Mouse (Mus musculus) liver, adult 2 months (tissue): ENCODE results near the gene Tshr. TPM values are rescaled to one million over a fixed set of nuclear protein-coding genes. Genes with fewer than 3 reads are reported as not detected.
A peak's percentile ranks its signal among the peaks of the same experiment; 100 is the strongest.
"Not testable (repeated sequence)": the region's sequence is repeated elsewhere in the genome, so short reads cannot be mapped to it uniquely, and the experiment has no call there.

Source experiments
- DNase-seq: peaks from one replicate; pipeline ENCODE4 v3.0.0-alpha.2; 2011; ENCODE audit warnings: low read depth, low spot score; ENCODE audit errors: extremely low read depth
- H3K27ac ChIP-seq: fragments of 200-500 bp; replicated peaks from 2 replicates; pipeline ENCODE4 v1.5.1; 2012; ENCODE audit warnings: low read depth, mild to moderate bottlenecking, control low read depth, inconsistent platforms, low read length; ENCODE audit not compliant: insufficient read depth
- H3K27me3 ChIP-seq: fragments of 200-500 bp; 2 replicates; pipeline ENCODE4 v1.6.1; 2012; ENCODE audit warnings: mild to moderate bottlenecking, moderate library complexity, low read length, inconsistent platforms; ENCODE audit not compliant: control insufficient read depth, insufficient read depth
- H3K36me3 ChIP-seq: fragments of 200-500 bp; 2 replicates; pipeline ENCODE4 v1.6.1; 2012; ENCODE audit warnings: low read length, inconsistent platforms; ENCODE audit not compliant: control insufficient read depth, insufficient read depth
- H3K4me1 ChIP-seq: fragments of 200-500 bp; 2 replicates; pipeline ENCODE4 v1.6.1; 2011; ENCODE audit warnings: low read length; ENCODE audit not compliant: control insufficient read depth, insufficient read depth
- H3K4me3 ChIP-seq: fragments of 200-500 bp; 2 replicates; pipeline ENCODE4 v1.5.1; 2011; ENCODE audit warnings: low read depth, mild to moderate bottlenecking, control low read depth, low read length, moderate library complexity; ENCODE audit not compliant: insufficient read depth
- H3K79me2 ChIP-seq: fragments of 200-500 bp; 2 replicates; pipeline ENCODE4 v1.6.1; 2012; ENCODE audit warnings: inconsistent platforms, mild to moderate bottlenecking, low read length, moderate library complexity; ENCODE audit not compliant: control insufficient read depth, insufficient read depth
- H3K9ac ChIP-seq: fragments of 200-500 bp; 2 replicates; pipeline ENCODE4 v1.6.1; 2012; ENCODE audit warnings: low read depth, mild to moderate bottlenecking, control low read depth, inconsistent platforms, low read length
- CTCF ChIP-seq: fragments of 200-500 bp; IDR thresholded peaks from 2 replicates; pipeline ENCODE4 v1.5.1; 2011; ENCODE audit warnings: low read depth, low read length, control low read depth
- POLR2A ChIP-seq: fragments of 200-500 bp; IDR thresholded peaks from 2 replicates; pipeline ENCODE4 v1.6.1; 2011; ENCODE audit warnings: low read length, control low read depth; ENCODE audit not compliant: insufficient read depth; ENCODE audit errors: extremely low read depth
- WGBS: fragments of 180-500 bp; shearing (Covaris S2); methylation state at CpG from one replicate; pipeline ENCODE4 v1.1.7; 2018; 5-methylcytosine and 5-hydroxymethylcytosine counted together
- polyA plus RNA-seq: library from polyadenylated mRNA; depleted of rRNA; stranded (reverse); fragments of >200 nt; gene quantifications from 2 replicates; pipeline ENCODE4 v1.2.3, GENCODE M21; 2012
- total RNA-seq: library from RNA; depleted of rRNA; stranded (reverse); fragments of >200 nt; gene quantifications from 2 replicates; pipeline ENCODE4 v1.2.3, GENCODE M21; 2014

Gene Tshr
- total and polyA plus RNA-seq, 2 experiments: not detected

DNA sequence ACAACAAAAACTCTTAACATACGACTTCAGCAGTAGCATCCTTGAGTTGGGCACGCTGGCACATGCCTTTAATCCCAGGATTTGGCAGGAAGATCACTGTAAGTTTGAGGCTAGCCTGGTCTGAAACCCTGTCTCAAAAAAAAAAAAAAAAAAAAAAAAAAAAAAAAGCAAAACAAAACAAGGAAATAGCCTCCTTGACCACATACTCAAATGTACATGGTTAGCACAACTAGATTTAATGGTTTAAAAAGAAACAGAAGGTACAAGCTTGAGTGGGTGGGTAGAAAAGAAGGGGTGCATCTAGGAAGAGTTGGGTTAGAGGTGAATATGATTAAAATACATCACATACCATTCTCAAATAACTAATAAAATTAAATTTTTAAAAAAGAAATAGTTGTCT is 187.3 kb downstream of the Tshr start:
- Histone ChIP-seq H3K36me3 (peaks cover 47% of the 10 kb centered on the region), H3K27ac (no peak overlapping the region), H3K4me3 (no peak overlapping the region), H3K27me3 (no peaks in the 10 kb centered on the region), H3K4me1 (no peaks in the 10 kb centered on the region), H3K79me2 (no peaks in the 10 kb centered on the region), H3K9ac (no peak overlapping the region)
- WGBS: 92% methylated on average over 2 of the region's 2 CpGs
- DNase-seq: no peak
- no peak for TF ChIP-seq CTCF
- no peak for TF ChIP-seq POLR2A

DNA sequence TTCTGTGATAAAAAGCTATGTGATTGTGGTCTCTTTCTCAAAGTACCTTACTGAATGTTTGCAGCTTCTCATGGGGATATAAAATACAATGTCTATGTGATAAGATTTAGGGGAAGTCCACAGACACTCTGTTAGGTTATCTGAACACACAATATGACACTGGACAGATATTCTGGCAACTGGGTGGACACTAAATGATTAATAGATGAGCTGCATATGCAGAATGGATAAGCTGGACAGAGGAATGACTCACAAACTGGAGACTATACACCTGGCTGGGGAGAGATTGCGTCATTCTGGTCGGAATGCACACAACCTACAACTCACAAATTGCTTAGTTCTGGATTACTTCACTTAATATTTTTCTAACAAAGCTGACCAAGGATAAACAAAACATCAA is 195.3 kb downstream of the Tshr start:
- H3K36me3 ChIP-seq: peaks cover 34% of the 10 kb centered on the region
- 39% methylated on average over 2 of the region's 2 CpGs for WGBS
- DNase-seq: peak; percentile 33

GRCm38 (mm10) chr12:91581204-91582070 is 197.1 kb downstream of the Tshr start:
- peak; percentile 65 for DNase-seq
- Histone ChIP-seq H3K36me3 (peaks cover 29% of the 10 kb centered on the region), H3K4me1 (peaks cover 11% of the 10 kb centered on the region), H3K79me2 (no peaks in the 10 kb centered on the region; the same call in 1 of the 2 replicates), H3K27ac (peak overlapping the region; percentile 3; the same call in 1 of the 2 replicates), H3K27me3 (no peaks in the 10 kb centered on the region), H3K4me3 (no peak overlapping the region), H3K9ac (no peak overlapping the region)
- TF ChIP-seq POLR2A (no peak), CTCF (no peak)
- 22% methylated on average over 6 of the region's 6 CpGs for WGBS

More for the DNA sequence above, 195.3 kb downstream of the Tshr start:
- no peak overlapping the region for H3K9ac ChIP-seq
- H3K27me3 ChIP-seq: no peaks in the 10 kb centered on the region
- H3K79me2 ChIP-seq: no peaks in the 10 kb centered on the region; the same call in 1 of the 2 replicates
- H3K4me1 ChIP-seq: peaks cover 11% of the 10 kb centered on the region
- H3K27ac ChIP-seq: no peak overlapping the region
- no peak for TF ChIP-seq POLR2A
- no peak for TF ChIP-seq CTCF
- H3K4me3 ChIP-seq: no peak overlapping the region

DNA sequence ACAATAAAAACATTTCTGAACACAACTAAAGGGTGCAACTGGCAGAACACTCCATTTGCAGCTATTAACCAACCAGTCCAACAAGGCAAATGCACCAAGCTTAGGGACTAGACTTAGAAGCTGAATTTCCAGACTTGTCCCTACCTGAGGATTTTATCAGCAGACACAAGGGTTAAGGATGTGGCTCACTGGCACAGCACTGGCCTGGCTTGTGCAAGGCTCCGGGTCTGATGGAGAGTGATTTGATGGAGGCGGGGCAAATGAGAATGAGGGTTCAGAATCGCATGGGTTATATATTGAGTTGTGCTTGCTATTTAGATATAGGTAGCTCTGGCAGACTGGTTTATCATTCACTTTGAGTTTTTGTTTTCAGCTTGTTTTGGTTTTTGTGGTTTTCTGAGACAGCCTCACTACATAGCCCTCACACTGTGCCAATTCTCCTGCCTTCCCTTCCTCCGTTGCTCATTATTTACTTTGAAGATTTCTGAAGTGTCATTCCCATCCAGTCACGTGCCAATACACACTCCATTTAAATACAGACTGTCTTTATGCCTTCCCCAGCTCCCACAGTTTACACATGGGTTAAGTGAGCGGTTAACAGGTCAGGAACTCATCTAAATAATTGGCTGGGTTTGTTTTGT is 198.1 kb downstream of the Tshr start:
- Histone ChIP-seq H3K9ac (no peak overlapping the region), H3K27ac (no peak overlapping the region), H3K4me3 (no peak overlapping the region), H3K27me3 (no peaks in the 10 kb centered on the region), H3K79me2 (no peaks in the 10 kb centered on the region; the same call in 1 of the 2 replicates), H3K36me3 (peaks cover 26% of the 10 kb centered on the region), H3K4me1 (peaks cover 11% of the 10 kb centered on the region)
- TF ChIP-seq POLR2A (no peak), CTCF (no peak)
- WGBS: 39% methylated on average over 6 of the region's 6 CpGs
- DNase-seq: peak; percentile 26

GRCm38 (mm10) chr12:91583409-91583808 is 199.0 kb downstream of the Tshr start:
- no peak overlapping the region for H3K9ac ChIP-seq
- no peak for TF ChIP-seq POLR2A
- no peak for TF ChIP-seq CTCF
- H3K27ac ChIP-seq: no peak overlapping the region
- H3K4me3 ChIP-seq: no peak overlapping the region
- no peaks in the 10 kb centered on the region; the same call in 1 of the 2 replicates for H3K79me2 ChIP-seq
- peaks cover 23% of the 10 kb centered on the region; the same call in 1 of the 2 replicates for H3K36me3 ChIP-seq
- no peak for DNase-seq
- no peaks in the 10 kb centered on the region for H3K27me3 ChIP-seq
- peaks cover 11% of the 10 kb centered on the region for H3K4me1 ChIP-seq
- WGBS: 96% methylated on average over 6 of the region's 6 CpGs

DNA sequence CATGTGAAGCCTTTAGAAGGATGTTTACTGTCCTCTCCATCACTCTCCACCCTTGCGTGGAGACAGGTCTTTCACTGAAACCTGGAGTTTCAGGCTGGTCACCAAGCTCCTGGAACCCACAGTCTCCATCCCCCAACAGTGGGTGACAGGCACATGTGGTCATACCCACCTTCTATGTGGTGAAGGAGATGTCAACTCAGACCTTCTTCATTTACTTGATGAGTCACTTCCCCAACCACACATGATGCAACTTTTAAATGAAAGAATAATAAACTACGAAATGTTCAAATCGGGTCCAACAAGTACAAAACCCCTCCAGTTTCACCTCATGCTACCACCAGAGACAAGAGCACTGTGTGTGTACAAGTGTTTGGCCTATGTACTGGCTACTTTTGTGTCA is 200.8 kb downstream of the Tshr start:
- no peaks in the 10 kb centered on the region for H3K27me3 ChIP-seq
- WGBS: 90% methylated on average over 3 of the region's 3 CpGs
- TF ChIP-seq CTCF: no peak
- no peak for TF ChIP-seq POLR2A
- H3K79me2 ChIP-seq: no peaks in the 10 kb centered on the region; the same call in 1 of the 2 replicates
- H3K9ac ChIP-seq: no peak overlapping the region
- H3K36me3 ChIP-seq: peaks cover 19% of the 10 kb centered on the region; the same call in 1 of the 2 replicates
- H3K4me3 ChIP-seq: no peak overlapping the region
- no peak overlapping the region for H3K27ac ChIP-seq
- DNase-seq: no peak
- H3K4me1 ChIP-seq: peaks cover 9% of the 10 kb centered on the region

- not testable (repeated sequence) for DNase-seq, H3K9ac ChIP-seq, H3K27me3 ChIP-seq, H3K27ac ChIP-seq, H3K4me3 ChIP-seq, H3K79me2 ChIP-seq, H3K4me1 ChIP-seq
- WGBS: 97% methylated on average over 4 of the region's 4 CpGs
- H3K36me3 ChIP-seq: peaks cover 19% of the 10 kb centered on the region; the same call in 1 of the 2 replicates
Observed at GRCm38 (mm10) chr12:91585815-91586214, 201.5 kb downstream of the Tshr start.
